Mouse (Mus musculus) limb, embryonic 12.5 days (tissue): ENCODE measurements around the gene Prss43. TPM values are rescaled to one million over a fixed set of nuclear protein-coding genes. Genes with fewer than 3 reads are reported as not detected.

Experiments used
- ATAC-seq: fragments of 200-750 bp; cut with Nextera tagmentation; 2 replicates; pipeline ENCODE4 v1.8.0; 2017; ENCODE audit warnings: low read depth, moderate TSS enrichment; ENCODE audit not compliant: insufficient number of reproducible peaks, insufficient read depth, low FRiP score, low TSS enrichment
- H3K27ac ChIP-seq: fragments of 300-500 bp; sonication (generic); 2 replicates; pipeline ENCODE4 v1.5.1; 2016; ENCODE audit warnings: mild to moderate bottlenecking, moderate library complexity
- H3K27me3 ChIP-seq: fragments of 300-500 bp; sonication (generic); 2 replicates; pipeline ENCODE4 v1.6.1; 2016; ENCODE audit warnings: mild to moderate bottlenecking, moderate library complexity
- H3K36me3 ChIP-seq: fragments of 300-500 bp; sonication (generic); 2 replicates; pipeline ENCODE4 v1.6.1; 2016; ENCODE audit warnings: mild to moderate bottlenecking, moderate library complexity
- H3K4me1 ChIP-seq: fragments of 300-500 bp; sonication (generic); replicated peaks from 2 replicates; pipeline ENCODE4 v1.6.1; 2016
- H3K4me2 ChIP-seq: fragments of 300-500 bp; sonication (generic); 2 replicates; pipeline ENCODE4 v1.6.1; 2016; ENCODE audit warnings: mild to moderate bottlenecking, moderate library complexity
- H3K4me3 ChIP-seq: fragments of 300-500 bp; sonication (generic); replicated peaks from 2 replicates; pipeline ENCODE4 v1.5.1; 2016; ENCODE audit warnings: mild to moderate bottlenecking
- H3K9ac ChIP-seq: fragments of 300-500 bp; sonication (generic); replicated peaks from 2 replicates; pipeline ENCODE4 v1.6.1; 2016; ENCODE audit warnings: mild to moderate bottlenecking, moderate library complexity
- H3K9me3 ChIP-seq: fragments of 300-500 bp; sonication (generic); 2 replicates; pipeline ENCODE4 v1.6.1; 2016; ENCODE audit warnings: mild to moderate bottlenecking, moderate library complexity
- WGBS: fragments of 180-500 bp; shearing (Covaris S2); methylation state at CpG from one replicate; pipeline ENCODE4 v1.1.7; 2016; 5-methylcytosine and 5-hydroxymethylcytosine counted together
- polyA plus RNA-seq: library from polyadenylated mRNA; unstranded; fragments of >200 nt; fragmentation: Nextera tagmentation; extraction: Ambion mirVana; gene quantifications from 2 replicates; pipeline ENCODE4 v1.2.1, GENCODE M21; 2016

The Prss43 gene
- polyA plus RNA-seq, 1 experiment from 2014 or later: not detected

GRCm38 (mm10) chr9:110840905-110841304, 14.4 kb downstream of the Prss43 start:
- Histone ChIP-seq H3K27me3 (no peaks in the 10 kb centered on the region), H3K27ac (no peak overlapping the region), H3K9me3 (no peaks in the 10 kb centered on the region), H3K36me3 (no peaks in the 10 kb centered on the region), H3K9ac (no peak overlapping the region), H3K4me1 (peaks cover 4% of the 10 kb centered on the region), H3K4me2 (no peak overlapping the region), H3K4me3 (no peak overlapping the region)
- 85% methylated on average over 6 of the region's 6 CpGs for WGBS
- no peak for ATAC-seq

- Histone ChIP-seq H3K4me3 (no peak overlapping the region), H3K9ac (no peak overlapping the region), H3K27ac (no peak overlapping the region), H3K27me3 (no peaks in the 10 kb centered on the region), H3K4me2 (no peak overlapping the region), H3K36me3 (no peaks in the 10 kb centered on the region), H3K4me1 (no peaks in the 10 kb centered on the region), H3K9me3 (no peaks in the 10 kb centered on the region)
- 75% methylated on average over 2 of the region's 2 CpGs for WGBS
- ATAC-seq: no peak
These were observed 14.9 kb downstream of the Prss43 start for GRCm38 (mm10) chr9:110841438-110841837.

- Histone ChIP-seq H3K27ac (no peak within 1 kb of the TSS), H3K4me1 (no peaks in the 10 kb centered on the region), H3K27me3 (no peaks in the 10 kb centered on the region), H3K4me3 (no peak within 1 kb of the TSS), H3K9me3 (no peaks in the 10 kb centered on the region), H3K36me3 (no peaks in the 10 kb centered on the region), H3K9ac (no peak within 1 kb of the TSS), H3K4me2 (no peak within 1 kb of the TSS)
- WGBS: 81% methylated on average over 10 of the region's 10 CpGs
- no peak for ATAC-seq
These were observed 17.7 kb downstream of the Prss43 start, which contains the start of gene Prss46 for GRCm38 (mm10) chr9:110844206-110844605. Prss46 (plus strand) TSS chr9:110844506.

- no peak overlapping the region for H3K4me3 ChIP-seq
- H3K27me3 ChIP-seq: no peaks in the 10 kb centered on the region
- no peak overlapping the region for H3K27ac ChIP-seq
- no peaks in the 10 kb centered on the region for H3K9me3 ChIP-seq
- no peak overlapping the region for H3K4me2 ChIP-seq
- 84% methylated on average over 7 of the region's 7 CpGs for WGBS
- no peak for ATAC-seq
- H3K36me3 ChIP-seq: no peaks in the 10 kb centered on the region
- H3K9ac ChIP-seq: no peak overlapping the region
- H3K4me1 ChIP-seq: no peaks in the 10 kb centered on the region
These were observed 22.7 kb downstream of the Prss43 start for GRCm38 (mm10) chr9:110849162-110849561.

GRCm38 (mm10) chr9:110855903-110856302, 29.4 kb downstream of the Prss43 start:
- no peaks in the 10 kb centered on the region for H3K9me3 ChIP-seq
- no peak overlapping the region for H3K4me3 ChIP-seq
- peaks cover 25% of the 10 kb centered on the region for H3K27me3 ChIP-seq
- WGBS: 70% methylated on average over 7 of the region's 7 CpGs
- peaks cover 16% of the 10 kb centered on the region for H3K4me1 ChIP-seq
- H3K9ac ChIP-seq: no peak overlapping the region
- no peak overlapping the region for H3K4me2 ChIP-seq
- H3K27ac ChIP-seq: no peak overlapping the region
- H3K36me3 ChIP-seq: no peaks in the 10 kb centered on the region
- ATAC-seq: no peak

- no peak overlapping the region for H3K4me3 ChIP-seq
These were observed 30.4 kb downstream of the Prss43 start for GRCm38 (mm10) chr9:110856920-110857319.

GRCm38 (mm10) chr9:110857781-110858472, 31.4 kb downstream of the Prss43 start, which contains the start of gene Prss50:
Prss50 (plus strand) TSS chr9:110857967.
- Histone ChIP-seq H3K4me1 (peaks cover 16% of the 10 kb centered on the region), H3K4me3 (peak within 1 kb of the TSS; percentile 37), H3K9me3 (no peaks in the 10 kb centered on the region), H3K4me2 (peak within 1 kb of the TSS; percentile 59), H3K36me3 (no peaks in the 10 kb centered on the region), H3K27me3 (peaks cover 25% of the 10 kb centered on the region), H3K27ac (no peak within 1 kb of the TSS), H3K9ac (peak within 1 kb of the TSS; percentile 45)
- no peak for ATAC-seq
- 8% methylated on average over 50 of the region's 50 CpGs for WGBS

More at GRCm38 (mm10) chr9:110856920-110857319, 30.4 kb downstream of the Prss43 start:
- no peak overlapping the region for H3K4me2 ChIP-seq
- peaks cover 25% of the 10 kb centered on the region for H3K27me3 ChIP-seq
- no peaks in the 10 kb centered on the region for H3K9me3 ChIP-seq
- H3K36me3 ChIP-seq: no peaks in the 10 kb centered on the region
- no peak overlapping the region for H3K9ac ChIP-seq
- no peak overlapping the region for H3K27ac ChIP-seq
- WGBS: 57% methylated on average over 4 of the region's 4 CpGs
- ATAC-seq: no peak
- H3K4me1 ChIP-seq: peaks cover 16% of the 10 kb centered on the region

- WGBS: 13% methylated on average over 5 of the region's 5 CpGs
- Histone ChIP-seq H3K4me3 (no peak overlapping the region), H3K4me2 (peak overlapping the region; percentile 59; the same call in 1 of the 2 replicates), H3K27me3 (peaks cover 25% of the 10 kb centered on the region), H3K4me1 (peaks cover 16% of the 10 kb centered on the region), H3K27ac (no peak overlapping the region), H3K9me3 (no peaks in the 10 kb centered on the region), H3K9ac (no peak overlapping the region), H3K36me3 (no peaks in the 10 kb centered on the region)
- no peak for ATAC-seq
These were observed 32.0 kb downstream of the Prss43 start for GRCm38 (mm10) chr9:110858523-110858922.

GRCm38 (mm10) chr9:110858967-110859596, 32.6 kb downstream of the Prss43 start:
- no peak overlapping the region for H3K9ac ChIP-seq
- no peaks in the 10 kb centered on the region for H3K9me3 ChIP-seq
- no peaks in the 10 kb centered on the region for H3K36me3 ChIP-seq
- peaks cover 16% of the 10 kb centered on the region for H3K4me1 ChIP-seq
- no peak overlapping the region for H3K27ac ChIP-seq
- H3K4me3 ChIP-seq: no peak overlapping the region
- no peak overlapping the region for H3K4me2 ChIP-seq
- ATAC-seq: no peak
- 76% methylated on average over 5 of the region's 5 CpGs for WGBS
- peaks cover 25% of the 10 kb centered on the region for H3K27me3 ChIP-seq

GRCm38 (mm10) chr9:110871030-110871429, 44.5 kb downstream of the Prss43 start:
- Histone ChIP-seq H3K27ac (no peak overlapping the region), H3K4me2 (no peak overlapping the region), H3K27me3 (peaks cover 43% of the 10 kb centered on the region), H3K4me3 (no peak overlapping the region), H3K36me3 (no peaks in the 10 kb centered on the region), H3K4me1 (peaks cover 26% of the 10 kb centered on the region), H3K9ac (no peak overlapping the region), H3K9me3 (no peaks in the 10 kb centered on the region)
- no peak for ATAC-seq
- WGBS: 19% methylated on average over 7 of the region's 7 CpGs

- no peaks in the 10 kb centered on the region for H3K36me3 ChIP-seq
- peak; percentile 18; the same call in 1 of the 2 replicates for ATAC-seq
- 10% methylated on average over 40 of the region's 40 CpGs for WGBS
- H3K9ac ChIP-seq: peak overlapping the region; percentile 52; the same call in 1 of the 2 replicates
- no peaks in the 10 kb centered on the region for H3K9me3 ChIP-seq
- peaks cover 61% of the 10 kb centered on the region for H3K27me3 ChIP-seq
- peaks cover 22% of the 10 kb centered on the region for H3K4me1 ChIP-seq
- H3K27ac ChIP-seq: no peak overlapping the region
- H3K4me2 ChIP-seq: peak overlapping the region; percentile 63
- H3K4me3 ChIP-seq: peak overlapping the region; percentile 32
These were observed 47.5 kb downstream of the Prss43 start for GRCm38 (mm10) chr9:110873681-110874659.
